Mouse (Mus musculus) spleen, adult 2 months (tissue): ENCODE data around the gene Rpusd1. TPM values are rescaled to one million over a fixed set of nuclear protein-coding genes. Genes with fewer than 3 reads are reported as not detected.
"Not testable (repeated sequence)": the region's sequence is repeated elsewhere in the genome, so short reads cannot be mapped to it uniquely, and the experiment has no call there.

Source experiments
- DNase-seq, 2 experiments: peaks; one replicate each; pipeline versions ENCODE4 v3.0.0 to v3.0.0-alpha.2; 2012 to 2021; ENCODE audit warnings: low spot score in 2 of 2, low read depth in 1 of 2
- H3K27ac ChIP-seq: fragments of 200-500 bp; 2 replicates; pipeline ENCODE4 v1.5.1; 2012; ENCODE audit warnings: low read length, inconsistent platforms; ENCODE audit not compliant: insufficient read depth
- H3K27me3 ChIP-seq: fragments of 200-500 bp; 2 replicates; pipeline ENCODE4 v1.6.1; 2012; ENCODE audit warnings: mild to moderate bottlenecking, moderate library complexity, low read length, inconsistent platforms; ENCODE audit not compliant: control insufficient read depth, insufficient read depth
- H3K36me3 ChIP-seq: fragments of 200-500 bp; 2 replicates; pipeline ENCODE4 v1.6.1; 2012; ENCODE audit warnings: mild to moderate bottlenecking, low read length, inconsistent platforms; ENCODE audit not compliant: control insufficient read depth, insufficient read depth
- H3K4me1 ChIP-seq: fragments of 200-500 bp; 2 replicates; pipeline ENCODE4 v1.6.1; 2011; ENCODE audit warnings: inconsistent platforms; ENCODE audit not compliant: control insufficient read depth, insufficient read depth, insufficient read length
- H3K4me3 ChIP-seq: fragments of 200-500 bp; 2 replicates; pipeline ENCODE4 v1.5.1; 2011; ENCODE audit warnings: mild to moderate bottlenecking, inconsistent platforms; ENCODE audit not compliant: insufficient read depth, insufficient read length; ENCODE audit errors: extremely low read depth
- CTCF ChIP-seq: fragments of 200-500 bp; IDR thresholded peaks from 2 replicates; pipeline ENCODE4 v1.5.1; 2011; ENCODE audit warnings: mild to moderate bottlenecking, inconsistent platforms; ENCODE audit not compliant: insufficient read depth, insufficient read length, insufficient replicate concordance; ENCODE audit errors: extremely low read depth
- POLR2A ChIP-seq: fragments of 200-500 bp; IDR thresholded peaks from 2 replicates; pipeline ENCODE4 v1.6.1; 2011; ENCODE audit warnings: low read depth, low read length, inconsistent platforms
- WGBS: fragments of 180-500 bp; shearing (Covaris S2); methylation state at CpG from one replicate; pipeline ENCODE4 v1.1.7; 2018; 5-methylcytosine and 5-hydroxymethylcytosine counted together
- polyA plus RNA-seq: library from polyadenylated mRNA; depleted of rRNA; stranded (reverse); fragments of >200 nt; gene quantifications from 2 replicates; pipeline ENCODE4 v1.2.3, GENCODE M21; 2012

The Rpusd1 gene
- polyA plus RNA-seq, 1 experiment, result 25.9 TPM

- TF ChIP-seq POLR2A (no peak), CTCF (no peak)
Measured at GRCm38 (mm10) chr17:25735745-25736144, 8.3 kb downstream of the Rpusd1 start, which contains the start of gene Mslnl. Gene Mslnl (plus strand): TSS chr17:25736042.

GRCm38 (mm10) chr17:25738861-25739260, 11.4 kb downstream of the Rpusd1 start:
- Histone ChIP-seq H3K27me3 (no peaks in the 10 kb centered on the region), H3K4me1 (no peaks in the 10 kb centered on the region), H3K36me3 (no peaks in the 10 kb centered on the region), H3K27ac (no peak overlapping the region), H3K4me3 (no peak overlapping the region)
- no peak for DNase-seq
- WGBS, result 85% methylated on average over 7 of the region's 7 CpGs
- no peak for TF ChIP-seq POLR2A
- no peak for TF ChIP-seq CTCF

More at GRCm38 (mm10) chr17:25735745-25736144, 8.3 kb downstream of the Rpusd1 start, which contains the start of gene Mslnl:
- no peak within 1 kb of the TSS for H3K4me3 ChIP-seq
- no peaks in the 10 kb centered on the region for H3K27me3 ChIP-seq
- no peaks in the 10 kb centered on the region for H3K4me1 ChIP-seq
- H3K27ac ChIP-seq, result no peak within 1 kb of the TSS
- DNase-seq, result no peak
- WGBS, result 76% methylated on average over 3 of the region's 3 CpGs
- H3K36me3 ChIP-seq, result no peaks in the 10 kb centered on the region

- not testable (repeated sequence) for H3K27ac ChIP-seq, H3K4me3 ChIP-seq, H3K4me1 ChIP-seq, H3K36me3 ChIP-seq, H3K27me3 ChIP-seq, DNase-seq
- WGBS, result 78% methylated on average over 12 of the region's 12 CpGs
Measured at GRCm38 (mm10) chr17:25741471-25741870, 14.0 kb downstream of the Rpusd1 start.

- Histone ChIP-seq H3K27me3 (no peaks in the 10 kb centered on the region), H3K27ac (no peak overlapping the region), H3K4me3 (no peak overlapping the region), H3K36me3 (no peaks in the 10 kb centered on the region), H3K4me1 (no peaks in the 10 kb centered on the region)
- DNase-seq, result no peak
- TF ChIP-seq CTCF (no peak), POLR2A (no peak)
- 87% methylated on average over 9 of the region's 9 CpGs for WGBS
Measured at GRCm38 (mm10) chr17:25743831-25744230, 16.4 kb downstream of the Rpusd1 start.

GRCm38 (mm10) chr17:25744311-25744710, 16.8 kb downstream of the Rpusd1 start:
- Histone ChIP-seq H3K4me1 (no peaks in the 10 kb centered on the region), H3K27me3 (no peaks in the 10 kb centered on the region), H3K27ac (no peak overlapping the region), H3K4me3 (no peak overlapping the region), H3K36me3 (no peaks in the 10 kb centered on the region)
- DNase-seq, result no peak
- 74% methylated on average over 10 of the region's 10 CpGs for WGBS
- TF ChIP-seq POLR2A (no peak), CTCF (no peak)

- no peak for TF ChIP-seq POLR2A
- TF ChIP-seq CTCF, result no peak
- Histone ChIP-seq H3K4me3 (no peak overlapping the region), H3K27ac (no peak overlapping the region), H3K36me3 (no peaks in the 10 kb centered on the region), H3K4me1 (no peaks in the 10 kb centered on the region), H3K27me3 (no peaks in the 10 kb centered on the region)
- 90% methylated on average over 4 of the region's 4 CpGs for WGBS
- DNase-seq, result no peak
Measured at GRCm38 (mm10) chr17:25748238-25748637, 20.8 kb downstream of the Rpusd1 start.

GRCm38 (mm10) chr17:25749314-25749713, 21.8 kb downstream of the Rpusd1 start:
- DNase-seq, result no peak
- Histone ChIP-seq H3K27me3 (no peaks in the 10 kb centered on the region), H3K27ac (no peak overlapping the region), H3K4me3 (no peak overlapping the region), H3K36me3 (no peaks in the 10 kb centered on the region), H3K4me1 (no peaks in the 10 kb centered on the region)
- TF ChIP-seq CTCF, result no peak
- no peak for TF ChIP-seq POLR2A
- WGBS, result 77% methylated on average over 6 of the region's 6 CpGs
